Mouse (Mus musculus) E14TG2a.4 (cell line): ENCODE data around the gene Mvd.

ENCODE experiments used
- CTCF ChIP-seq: conservative IDR thresholded peaks from 2 replicates; pipeline ENCODE4 v1.5.1; 2014; ENCODE audit warnings: low read length
- POU5F1 ChIP-seq: IDR thresholded peaks from 2 replicates; pipeline ENCODE4 v1.6.1; 2014; ENCODE audit warnings: low read length, borderline replicate concordance

DNA sequence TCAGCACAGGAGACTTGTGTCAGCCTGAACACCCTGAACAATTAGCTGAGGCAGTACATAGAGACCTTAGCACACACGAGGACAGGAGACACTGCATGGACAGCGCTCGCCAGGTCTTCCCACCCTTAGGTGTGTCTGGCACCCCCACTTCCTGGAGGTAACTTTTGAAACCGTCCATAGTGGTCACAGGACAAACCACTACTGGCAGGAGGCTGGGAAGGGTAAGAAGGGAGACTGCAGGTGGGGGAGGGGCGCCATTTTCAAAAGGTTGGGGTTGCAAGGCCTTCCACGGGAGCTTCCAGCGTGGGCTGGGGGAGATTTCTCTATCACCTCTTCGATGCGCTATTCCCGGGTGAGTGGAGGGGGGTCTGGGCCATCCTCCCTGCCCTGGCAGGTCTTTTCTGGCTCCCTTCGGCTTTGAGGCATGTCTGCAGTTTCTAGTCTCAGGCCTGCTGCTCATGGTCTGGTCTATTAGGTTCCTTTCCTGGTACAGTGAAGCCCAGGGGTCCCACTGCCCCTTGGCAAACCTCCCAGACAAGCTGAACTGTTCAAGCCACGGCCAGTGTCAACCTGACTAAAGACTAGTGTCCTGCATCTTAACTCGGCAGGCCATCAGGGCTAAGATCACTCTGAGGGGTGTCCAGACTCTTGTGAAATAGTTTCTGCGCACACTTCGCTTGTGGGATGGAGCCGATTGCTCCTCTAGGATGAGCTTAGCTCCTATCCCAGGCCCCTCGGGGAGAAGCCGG is 11.4 kb downstream of the Mvd start:
- TF ChIP-seq POU5F1 = no peak
- no peak for TF ChIP-seq CTCF
